Mouse (Mus musculus): ENCODE results near the gene Prdm1.

GRCm38 (mm10) chr10:44527651-44528050 lies 650 bp downstream of the Prdm1 start:
- TF ChIP-seq CTCF (IDR thresholded peaks at IDR 0.05; ENCODE audit: insufficient read depth, low read depth, low read length), result no peak
- no peak for TF ChIP-seq POLR2A (IDR thresholded peaks at IDR 0.05; ENCODE audit: insufficient read depth, low read depth, low read length)

All from olfactory bulb, adult 2 months (tissue).